Mouse (Mus musculus): ENCODE results near the gene Ubap2l. TPM values are rescaled to one million over a fixed set of nuclear protein-coding genes. Genes with fewer than 3 reads are reported as not detected.
A peak's percentile ranks its signal among the peaks of the same experiment; 100 is the strongest.

The Ubap2l gene
- polyA plus RNA-seq, 1 experiment from 2014 or later: 141 TPM

- Histone ChIP-seq H3K36me3 (ENCODE audit: control insufficient read depth, insufficient read depth, low read length) (no peaks in the 10 kb centered on the region), H3K4me1 (ENCODE audit: control insufficient read depth, insufficient read depth, low read length) (peaks cover 22% of the 10 kb centered on the region), H3K27ac (ENCODE audit: low read length) (no peak overlapping the region), H3K4me3 (replicated peaks; ENCODE audit: low read length) (0 out of 2 replicates have a peak overlapping the region, but pooled peaks have one; percentile 7), H3K27me3 (ENCODE audit: control insufficient read depth, insufficient read depth, low read length) (no peaks in the 10 kb centered on the region), H3K9me3 (replicated peaks; ENCODE audit: control insufficient read depth, low read length) (no peaks in the 10 kb centered on the region), H3K4me2 (ENCODE audit: low read depth, low read length) (peak overlapping the region; percentile 16; the same call in 1 of the 2 replicates), H3K9ac (ENCODE audit: low read length) (no peak overlapping the region)
- no peak for ATAC-seq (ENCODE audit: insufficient read depth, low FRiP score)
- WGBS: 8% methylated on average over 5 of the region's 5 CpGs
Measured at GRCm38 (mm10) chr3:90076921-90077716, 24.7 kb upstream of the Ubap2l start.

GRCm38 (mm10) chr3:90072294-90072693, 19.9 kb upstream of the Ubap2l start, which contains the start of gene Tpm3:
TSS of gene Tpm3 (plus strand) at chr3:90072649.
- Histone ChIP-seq H3K9ac (ENCODE audit: low read length) (no peak within 1 kb of the TSS), H3K9me3 (replicated peaks; ENCODE audit: control insufficient read depth, low read length) (no peaks in the 10 kb centered on the region), H3K27me3 (ENCODE audit: control insufficient read depth, insufficient read depth, low read length) (no peaks in the 10 kb centered on the region), H3K4me2 (ENCODE audit: low read depth, low read length) (no peak within 1 kb of the TSS), H3K36me3 (ENCODE audit: control insufficient read depth, insufficient read depth, low read length) (no peaks in the 10 kb centered on the region), H3K4me3 (replicated peaks; ENCODE audit: low read length) (no peak within 1 kb of the TSS), H3K27ac (ENCODE audit: low read length) (no peak within 1 kb of the TSS), H3K4me1 (ENCODE audit: control insufficient read depth, insufficient read depth, low read length) (peaks cover 7% of the 10 kb centered on the region)
- 61% methylated on average over 4 of the region's 4 CpGs for WGBS
- no peak for ATAC-seq (ENCODE audit: insufficient read depth, low FRiP score)

- no peaks in the 10 kb centered on the region for H3K9me3 ChIP-seq (replicated peaks; ENCODE audit: control insufficient read depth, low read length)
- H3K27me3 ChIP-seq (ENCODE audit: control insufficient read depth, insufficient read depth, low read length): no peaks in the 10 kb centered on the region
- no peaks in the 10 kb centered on the region for H3K4me1 ChIP-seq (ENCODE audit: control insufficient read depth, insufficient read depth, low read length)
- no peak for ATAC-seq (ENCODE audit: insufficient read depth, low FRiP score)
- H3K9ac ChIP-seq (ENCODE audit: low read length): no peak overlapping the region
- H3K27ac ChIP-seq (ENCODE audit: low read length): no peak overlapping the region
- 63% methylated on average over 7 of the region's 7 CpGs for WGBS
- H3K4me3 ChIP-seq (replicated peaks; ENCODE audit: low read length): no peak overlapping the region
- no peak overlapping the region for H3K4me2 ChIP-seq (ENCODE audit: low read depth, low read length)
- no peaks in the 10 kb centered on the region for H3K36me3 ChIP-seq (ENCODE audit: control insufficient read depth, insufficient read depth, low read length)
Measured at GRCm38 (mm10) chr3:90069688-90070087, 17.3 kb upstream of the Ubap2l start.

GRCm38 (mm10) chr3:90067851-90068250, 15.4 kb upstream of the Ubap2l start:
- no peak overlapping the region for H3K4me3 ChIP-seq (replicated peaks; ENCODE audit: low read length)
- no peaks in the 10 kb centered on the region for H3K36me3 ChIP-seq (ENCODE audit: control insufficient read depth, insufficient read depth, low read length)
- no peak overlapping the region for H3K27ac ChIP-seq (ENCODE audit: low read length)
- H3K4me1 ChIP-seq (ENCODE audit: control insufficient read depth, insufficient read depth, low read length): no peaks in the 10 kb centered on the region
- WGBS: 86% methylated on average over 4 of the region's 4 CpGs
- H3K27me3 ChIP-seq (ENCODE audit: control insufficient read depth, insufficient read depth, low read length): no peaks in the 10 kb centered on the region
- ATAC-seq (ENCODE audit: insufficient read depth, low FRiP score): no peak
- no peaks in the 10 kb centered on the region for H3K9me3 ChIP-seq (replicated peaks; ENCODE audit: control insufficient read depth, low read length)
- H3K9ac ChIP-seq (ENCODE audit: low read length): no peak overlapping the region
- no peak overlapping the region for H3K4me2 ChIP-seq (ENCODE audit: low read depth, low read length)

GRCm38 (mm10) chr3:90065553-90065952, 13.1 kb upstream of the Ubap2l start:
- ATAC-seq (ENCODE audit: insufficient read depth, low FRiP score): no peak
- Histone ChIP-seq H3K9me3 (replicated peaks; ENCODE audit: control insufficient read depth, low read length) (no peaks in the 10 kb centered on the region), H3K4me2 (ENCODE audit: low read depth, low read length) (no peak overlapping the region), H3K4me3 (replicated peaks; ENCODE audit: low read length) (no peak overlapping the region), H3K36me3 (ENCODE audit: control insufficient read depth, insufficient read depth, low read length) (no peaks in the 10 kb centered on the region; the same call in 1 of the 2 replicates), H3K27ac (ENCODE audit: low read length) (no peak overlapping the region), H3K4me1 (ENCODE audit: control insufficient read depth, insufficient read depth, low read length) (no peaks in the 10 kb centered on the region), H3K9ac (ENCODE audit: low read length) (no peak overlapping the region), H3K27me3 (ENCODE audit: control insufficient read depth, insufficient read depth, low read length) (no peaks in the 10 kb centered on the region)
- 45% methylated on average over 3 of the region's 3 CpGs for WGBS

- ATAC-seq (ENCODE audit: insufficient read depth, low FRiP score): no peak
- H3K27ac ChIP-seq (ENCODE audit: low read length): no peak overlapping the region
- H3K4me3 ChIP-seq (replicated peaks; ENCODE audit: low read length): no peak overlapping the region
- no peak overlapping the region for H3K4me2 ChIP-seq (ENCODE audit: low read depth, low read length)
- 81% methylated on average over 3 of the region's 3 CpGs for WGBS
- no peaks in the 10 kb centered on the region for H3K27me3 ChIP-seq (ENCODE audit: control insufficient read depth, insufficient read depth, low read length)
- no peaks in the 10 kb centered on the region for H3K9me3 ChIP-seq (replicated peaks; ENCODE audit: control insufficient read depth, low read length)
- no peak overlapping the region for H3K9ac ChIP-seq (ENCODE audit: low read length)
- peaks cover 2% of the 10 kb centered on the region; the same call in 1 of the 2 replicates for H3K36me3 ChIP-seq (ENCODE audit: control insufficient read depth, insufficient read depth, low read length)
- H3K4me1 ChIP-seq (ENCODE audit: control insufficient read depth, insufficient read depth, low read length): no peaks in the 10 kb centered on the region
Measured at GRCm38 (mm10) chr3:90064383-90064782, 12.0 kb upstream of the Ubap2l start.

- Histone ChIP-seq H3K9ac (ENCODE audit: low read length) (no peak overlapping the region), H3K36me3 (ENCODE audit: control insufficient read depth, insufficient read depth, low read length) (peaks cover 3% of the 10 kb centered on the region; the same call in 1 of the 2 replicates), H3K4me1 (ENCODE audit: control insufficient read depth, insufficient read depth, low read length) (no peaks in the 10 kb centered on the region), H3K4me2 (ENCODE audit: low read depth, low read length) (no peak overlapping the region), H3K4me3 (replicated peaks; ENCODE audit: low read length) (no peak overlapping the region), H3K9me3 (replicated peaks; ENCODE audit: control insufficient read depth, low read length) (no peaks in the 10 kb centered on the region), H3K27ac (ENCODE audit: low read length) (no peak overlapping the region), H3K27me3 (ENCODE audit: control insufficient read depth, insufficient read depth, low read length) (no peaks in the 10 kb centered on the region)
- ATAC-seq (ENCODE audit: insufficient read depth, low FRiP score): no peak
- 67% methylated on average over 2 of the region's 2 CpGs for WGBS
Measured at GRCm38 (mm10) chr3:90062539-90062938, 10.1 kb upstream of the Ubap2l start.

GRCm38 (mm10) chr3:90061549-90061948, 9.1 kb upstream of the Ubap2l start:
- Histone ChIP-seq H3K9me3 (replicated peaks; ENCODE audit: control insufficient read depth, low read length) (no peaks in the 10 kb centered on the region), H3K4me1 (ENCODE audit: control insufficient read depth, insufficient read depth, low read length) (no peaks in the 10 kb centered on the region), H3K27me3 (ENCODE audit: control insufficient read depth, insufficient read depth, low read length) (no peaks in the 10 kb centered on the region), H3K4me2 (ENCODE audit: low read depth, low read length) (no peak overlapping the region), H3K4me3 (replicated peaks; ENCODE audit: low read length) (no peak overlapping the region), H3K27ac (ENCODE audit: low read length) (no peak overlapping the region), H3K9ac (ENCODE audit: low read length) (no peak overlapping the region), H3K36me3 (ENCODE audit: control insufficient read depth, insufficient read depth, low read length) (peaks cover 5% of the 10 kb centered on the region)
- 89% methylated on average over 6 of the region's 6 CpGs for whole genome bisulfite sequencing
- ATAC-seq (ENCODE audit: insufficient read depth, low FRiP score): no peak

GRCm38 (mm10) chr3:90051441-90052350, 732 bp downstream of the Ubap2l start, which contains the start of gene 4933434E20Rik:
TSS of gene 4933434E20Rik (plus strand) at chr3:90051636.
- H3K4me2 ChIP-seq (ENCODE audit: low read depth, low read length): peak within 1 kb of the TSS; percentile 84
- H3K9ac ChIP-seq (ENCODE audit: low read length): peak within 1 kb of the TSS; percentile 94
- peaks cover 5% of the 10 kb centered on the region; the same call in 1 of the 2 replicates for H3K36me3 ChIP-seq (ENCODE audit: control insufficient read depth, insufficient read depth, low read length)
- ATAC-seq (ENCODE audit: insufficient read depth, low FRiP score): peak; percentile 72
- H3K4me3 ChIP-seq (replicated peaks; ENCODE audit: low read length): peak within 1 kb of the TSS; percentile 89
- H3K27ac ChIP-seq (ENCODE audit: low read length): peak within 1 kb of the TSS; percentile 93
- WGBS: 0% methylated on average over 43 of the region's 43 CpGs
- peaks cover 16% of the 10 kb centered on the region for H3K4me1 ChIP-seq (ENCODE audit: control insufficient read depth, insufficient read depth, low read length)
- H3K9me3 ChIP-seq (replicated peaks; ENCODE audit: control insufficient read depth, low read length): no peaks in the 10 kb centered on the region
- H3K27me3 ChIP-seq (ENCODE audit: control insufficient read depth, insufficient read depth, low read length): no peaks in the 10 kb centered on the region

All from stomach, embryonic 16.5 days (tissue).